Mouse (Mus musculus) limb, embryonic 14.5 days (tissue): ENCODE results near the gene Camk2d. TPM values are rescaled to one million over a fixed set of nuclear protein-coding genes. Genes with fewer than 3 reads are reported as not detected.

Experiments used
- ATAC-seq: fragments of 200-750 bp; cut with Nextera tagmentation; 2 replicates; pipeline ENCODE4 v1.8.0; 2017; ENCODE audit warnings: low read depth, moderate number of reproducible peaks, moderate TSS enrichment; ENCODE audit not compliant: low FRiP score
- DNase-seq: peaks from one replicate; pipeline ENCODE4 v3.0.0-alpha.2; 2015; ENCODE audit warnings: low spot score
- H3K27ac ChIP-seq: fragments of 300-500 bp; sonication (generic); replicated peaks from 2 replicates; pipeline ENCODE4 v1.5.1; 2014; ENCODE audit warnings: low read depth, mild to moderate bottlenecking, low read length, moderate library complexity, mixed read lengths
- H3K27me3 ChIP-seq: fragments of 300-500 bp; sonication (generic); 2 replicates; pipeline ENCODE4 v1.6.1; 2014; ENCODE audit warnings: low read length, mixed read lengths; ENCODE audit not compliant: control insufficient read depth, insufficient read depth
- H3K36me3 ChIP-seq: fragments of 300-500 bp; sonication (generic); 2 replicates; pipeline ENCODE4 v1.6.1; 2014; ENCODE audit warnings: mild to moderate bottlenecking, low read length, moderate library complexity, mixed read lengths; ENCODE audit not compliant: control insufficient read depth, insufficient read depth
- H3K4me1 ChIP-seq: fragments of 300-500 bp; sonication (generic); 2 replicates; pipeline ENCODE4 v1.6.1; 2014; ENCODE audit warnings: antibody characterized with exemption, low read length, mixed read lengths; ENCODE audit not compliant: control insufficient read depth, insufficient read depth
- H3K4me2 ChIP-seq: fragments of 300-500 bp; sonication (generic); replicated peaks from 2 replicates; pipeline ENCODE4 v1.6.1; 2014; ENCODE audit warnings: low read depth, mild to moderate bottlenecking, low read length, moderate library complexity; ENCODE audit not compliant: severe bottlenecking
- H3K4me3 ChIP-seq: fragments of 300-500 bp; sonication (generic); replicated peaks from 2 replicates; pipeline ENCODE4 v1.5.1; 2014; ENCODE audit warnings: low read length
- H3K9ac ChIP-seq: fragments of 300-500 bp; sonication (generic); 2 replicates; pipeline ENCODE4 v1.6.1; 2014; ENCODE audit warnings: mild to moderate bottlenecking, low read depth, low read length, moderate library complexity; ENCODE audit not compliant: severe bottlenecking
- H3K9me3 ChIP-seq: fragments of 300-500 bp; sonication (generic); 2 replicates; pipeline ENCODE4 v1.6.1; 2016; ENCODE audit warnings: low read length; ENCODE audit not compliant: control insufficient read depth
- POLR2A ChIP-seq: fragments of 200-500 bp; IDR thresholded peaks from 2 replicates; pipeline ENCODE4 v1.8.0; 2012; ENCODE audit warnings: inconsistent platforms, mild to moderate bottlenecking, moderate library complexity, borderline replicate concordance; ENCODE audit not compliant: insufficient read depth, insufficient read length; ENCODE audit errors: extremely low read depth
- WGBS: fragments of 180-500 bp; shearing (Covaris S2); extraction: QIAGEN DNeasy Blood & Tissue Kit; methylation state at CpG from one replicate; pipeline ENCODE4 v1.1.7; 2014; 5-methylcytosine and 5-hydroxymethylcytosine counted together
- polyA plus RNA-seq, 2 experiments: library from polyadenylated mRNA; depleted of rRNA in 1 of 2; stranded (reverse) in 1 of 2; unstranded in 1 of 2; fragments of >200 nt; fragmentation: Nextera tagmentation in 1 of 2; extraction: Ambion mirVana in 1 of 2; gene quantifications; 2 replicates each; pipeline versions ENCODE4 v1.2.1 to v1.2.3; 2012 to 2014

The Camk2d gene
- polyA plus RNA-seq, 2 experiments = 37.4 to 40.0 TPM

- Histone ChIP-seq H3K9ac (no peak overlapping the region), H3K9me3 (no peaks in the 10 kb centered on the region), H3K27me3 (no peaks in the 10 kb centered on the region), H3K36me3 (no peaks in the 10 kb centered on the region), H3K27ac (no peak overlapping the region), H3K4me3 (no peak overlapping the region), H3K4me2 (no peak overlapping the region), H3K4me1 (no peaks in the 10 kb centered on the region)
- WGBS = 100% methylated on average over 2 of the region's 2 CpGs
- DNase-seq (no peak), ATAC-seq (no peak)
- TF ChIP-seq POLR2A = no peak
Observed at GRCm38 (mm10) chr3:126622509-126622908, 26.4 kb downstream of the Camk2d start.

- Histone ChIP-seq H3K4me2 (no peak overlapping the region), H3K9ac (no peak overlapping the region), H3K4me1 (0 out of 2 replicates have a peak, but pooled peaks cover 2% of the 10 kb centered on the region), H3K9me3 (no peaks in the 10 kb centered on the region), H3K4me3 (no peak overlapping the region), H3K27ac (no peak overlapping the region), H3K36me3 (no peaks in the 10 kb centered on the region), H3K27me3 (no peaks in the 10 kb centered on the region)
- 85% methylated on average over 11 of the region's 11 CpGs for WGBS
- TF ChIP-seq POLR2A = no peak
- ATAC-seq = no peak
- DNase-seq = no peak
Observed at GRCm38 (mm10) chr3:126624994-126625763, 29.1 kb downstream of the Camk2d start.

DNA sequence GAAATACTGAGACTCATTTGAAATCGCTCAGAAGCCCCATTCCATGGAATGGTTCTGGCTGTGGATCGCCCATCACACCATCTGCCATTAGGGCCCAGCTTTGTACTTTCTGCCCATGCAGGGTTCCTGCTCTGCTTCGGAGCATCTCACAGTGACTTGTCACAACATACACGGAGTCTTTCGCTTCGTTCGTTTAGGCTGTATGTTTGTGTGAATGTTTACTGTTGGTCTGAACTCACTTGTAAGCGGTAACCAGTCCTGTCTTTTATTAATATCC lies 29.6 kb downstream of the Camk2d start:
- Histone ChIP-seq H3K9ac (no peak overlapping the region), H3K4me3 (no peak overlapping the region), H3K27ac (no peak overlapping the region), H3K36me3 (no peaks in the 10 kb centered on the region), H3K4me2 (no peak overlapping the region), H3K4me1 (0 out of 2 replicates have a peak, but pooled peaks cover 2% of the 10 kb centered on the region), H3K27me3 (no peaks in the 10 kb centered on the region), H3K9me3 (no peaks in the 10 kb centered on the region)
- no peak for ATAC-seq
- TF ChIP-seq POLR2A = no peak
- WGBS = 92% methylated on average over 8 of the region's 8 CpGs
- no peak for DNase-seq

GRCm38 (mm10) chr3:126627968-126628367 lies 31.9 kb downstream of the Camk2d start:
- Histone ChIP-seq H3K4me3 (no peak overlapping the region), H3K4me2 (no peak overlapping the region), H3K9ac (no peak overlapping the region), H3K27me3 (no peaks in the 10 kb centered on the region), H3K9me3 (no peaks in the 10 kb centered on the region), H3K27ac (no peak overlapping the region), H3K36me3 (no peaks in the 10 kb centered on the region), H3K4me1 (0 out of 2 replicates have a peak, but pooled peaks cover 2% of the 10 kb centered on the region)
- ATAC-seq (no peak), DNase-seq (no peak)
- no peak for TF ChIP-seq POLR2A
- 95% methylated on average over 4 of the region's 4 CpGs for WGBS

DNA sequence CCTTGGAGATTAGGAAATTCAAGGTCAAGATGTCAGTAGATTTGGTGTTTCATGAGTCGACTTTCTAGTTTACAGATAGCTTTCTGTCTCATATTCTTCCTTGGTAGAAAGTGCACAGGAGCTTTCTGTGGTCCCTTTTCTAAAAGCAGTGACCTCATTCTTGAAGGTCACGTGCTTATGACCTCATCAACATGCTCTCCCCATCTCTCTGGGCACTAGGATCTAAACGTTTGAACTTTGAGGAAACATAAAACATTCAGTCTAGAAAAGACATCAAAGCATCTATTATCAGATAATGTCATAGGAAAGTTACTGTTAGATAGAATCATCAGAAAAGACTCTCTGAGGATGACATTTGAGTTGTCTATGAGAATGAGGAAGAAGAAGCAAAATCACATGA lies 32.3 kb downstream of the Camk2d start:
- H3K36me3 ChIP-seq = no peaks in the 10 kb centered on the region
- no peak overlapping the region for H3K9ac ChIP-seq
- H3K4me2 ChIP-seq = no peak overlapping the region
- H3K27me3 ChIP-seq = no peaks in the 10 kb centered on the region
- DNase-seq = no peak
- no peak for TF ChIP-seq POLR2A
- no peak overlapping the region for H3K27ac ChIP-seq
- no peaks in the 10 kb centered on the region for H3K9me3 ChIP-seq
- 65% methylated on average over 3 of the region's 3 CpGs for WGBS
- ATAC-seq = no peak
- H3K4me3 ChIP-seq = no peak overlapping the region
- 0 out of 2 replicates have a peak, but pooled peaks cover 2% of the 10 kb centered on the region for H3K4me1 ChIP-seq

DNA sequence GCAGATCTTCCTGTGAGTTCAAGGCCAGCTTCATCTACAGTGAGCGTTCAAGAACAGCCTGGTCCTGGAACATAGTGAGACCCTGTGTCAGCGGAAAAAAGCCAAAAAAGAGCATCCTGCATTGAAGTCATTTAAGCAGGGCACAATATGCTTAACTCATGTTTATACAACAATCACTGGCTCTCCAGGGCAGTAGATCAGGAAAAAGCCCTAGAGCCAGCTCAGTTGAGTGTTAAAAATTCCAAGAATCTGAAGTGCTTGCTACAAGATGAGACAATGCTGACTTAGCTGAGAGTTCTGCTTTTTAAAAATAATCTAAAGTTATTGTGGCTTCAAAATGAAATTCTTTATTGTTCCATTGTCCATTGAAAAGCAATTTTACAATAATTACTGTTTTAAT lies 32.9 kb downstream of the Camk2d start:
- no peaks in the 10 kb centered on the region for H3K36me3 ChIP-seq
- ATAC-seq (no peak), DNase-seq (no peak)
- no peaks in the 10 kb centered on the region for H3K27me3 ChIP-seq
- H3K9ac ChIP-seq = no peak overlapping the region
- H3K9me3 ChIP-seq = no peaks in the 10 kb centered on the region
- H3K4me2 ChIP-seq = no peak overlapping the region
- no peak overlapping the region for H3K27ac ChIP-seq
- no peak overlapping the region for H3K4me3 ChIP-seq
- H3K4me1 ChIP-seq = 0 out of 2 replicates have a peak, but pooled peaks cover 2% of the 10 kb centered on the region
- 91% methylated on average over 2 of the region's 2 CpGs for WGBS
- no peak for TF ChIP-seq POLR2A
